Mouse (Mus musculus): ENCODE results near the gene Tmprss12. TPM values are rescaled to one million over a fixed set of nuclear protein-coding genes. Genes with fewer than 3 reads are reported as not detected.

The Tmprss12 gene
- not detected in 2 replicates for polyA plus RNA-seq (2014; fragmentation: Nextera tagmentation; extraction: Ambion mirVana)

DNA sequence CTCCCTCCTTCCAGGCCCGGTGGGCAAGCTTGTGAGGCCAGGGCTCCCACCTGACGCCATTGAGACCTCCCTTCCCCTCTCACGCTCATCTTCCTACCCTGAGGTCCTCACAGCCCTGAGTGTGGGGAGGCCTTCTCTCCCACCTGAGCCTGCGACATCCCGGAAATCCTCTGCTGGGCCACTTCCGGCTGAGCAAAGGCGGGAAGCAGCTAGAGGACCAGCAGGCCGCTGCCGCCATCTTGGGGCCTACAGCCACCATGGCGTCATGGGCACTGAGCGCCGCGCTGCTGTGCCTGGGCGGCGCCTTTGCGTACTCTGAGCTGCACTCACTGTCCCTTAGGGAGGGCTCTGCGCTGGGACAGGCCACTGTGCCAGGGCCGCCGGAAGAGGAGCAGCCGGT is at the start of gene Tmprss12:
Tmprss12 (plus strand) TSS at position 212 of the 400 bp plus-strand sequence.
- H3K27ac ChIP-seq (ENCODE audit: low read depth, low read length): no peak within 1 kb of the TSS
- H3K36me3 ChIP-seq (ENCODE audit: control insufficient read depth, insufficient read depth, low read length): no peaks in the 10 kb centered on the region
- H3K4me1 ChIP-seq (replicated peaks; ENCODE audit: control insufficient read depth, insufficient read depth, low read length): no peaks in the 10 kb centered on the region
- H3K4me3 ChIP-seq (ENCODE audit: low read depth, low read length): no peak within 1 kb of the TSS
- H3K9me3 ChIP-seq (ENCODE audit: control insufficient read depth, low read length): no peaks in the 10 kb centered on the region
- no peak within 1 kb of the TSS for H3K4me2 ChIP-seq (ENCODE audit: low read depth, low read length, severe bottlenecking)
- no peak within 1 kb of the TSS for H3K9ac ChIP-seq (ENCODE audit: low read length)
- 96% methylated on average over 20 of the region's 20 CpGs for WGBS
- H3K27me3 ChIP-seq (ENCODE audit: control insufficient read depth, insufficient read depth, low read length): no peaks in the 10 kb centered on the region
- ATAC-seq (replicated peaks; ENCODE audit: low FRiP score) (no peak), DNase-seq (ENCODE audit: low spot score) (no peak)

DNA sequence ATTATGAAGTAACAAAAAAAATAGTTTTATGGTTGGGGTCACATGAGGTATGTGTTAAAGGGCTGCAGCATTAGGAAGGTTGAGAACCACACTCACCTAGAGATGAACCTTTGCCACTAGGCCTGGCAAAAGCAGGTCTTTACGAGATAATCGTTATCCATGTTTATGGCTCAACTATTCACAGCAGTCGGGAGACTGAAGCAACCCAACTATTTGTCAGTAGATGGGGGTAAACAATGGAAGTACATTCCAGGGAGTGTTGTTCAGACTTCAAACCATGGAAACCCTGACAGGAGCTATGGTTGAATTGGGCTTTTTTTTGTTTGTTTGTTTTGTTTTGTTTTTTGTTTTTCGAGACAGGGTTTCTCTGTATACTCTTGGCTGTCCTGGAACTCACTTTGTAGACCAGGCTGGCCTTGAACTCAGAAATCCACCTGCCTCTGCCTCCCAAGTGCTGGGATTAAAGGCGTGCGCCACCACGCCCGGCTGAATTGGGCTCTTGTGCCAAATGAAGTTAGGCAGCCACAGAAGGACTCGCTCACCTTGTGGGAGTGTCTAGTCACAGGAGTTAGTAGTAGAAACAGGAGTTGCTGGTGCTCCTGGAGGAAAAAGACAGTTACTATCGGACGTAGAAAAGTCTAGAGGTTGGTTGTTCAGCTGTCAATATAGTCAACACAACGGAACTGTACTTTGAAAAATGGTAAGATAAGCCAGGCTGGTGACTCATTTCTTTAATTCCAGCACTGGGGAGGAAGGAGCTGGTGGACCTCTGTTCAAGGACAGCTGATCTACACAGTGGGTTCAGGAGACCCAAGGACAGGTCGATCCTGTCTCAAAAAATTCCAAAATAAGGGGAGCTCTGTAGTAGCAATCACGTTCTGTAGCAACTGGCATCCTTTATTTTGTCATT is 48.8 kb upstream of the Tmprss12 start:
- Histone ChIP-seq H3K9me3 (ENCODE audit: control insufficient read depth, low read length) (no peaks in the 10 kb centered on the region), H3K36me3 (ENCODE audit: control insufficient read depth, insufficient read depth, low read length) (peaks cover 5% of the 10 kb centered on the region; the same call in 1 of the 2 replicates), H3K4me2 (ENCODE audit: low read depth, low read length, severe bottlenecking) (no peak overlapping the region), H3K4me3 (ENCODE audit: low read depth, low read length) (no peak overlapping the region), H3K4me1 (replicated peaks; ENCODE audit: control insufficient read depth, insufficient read depth, low read length) (peaks cover 7% of the 10 kb centered on the region; the same call in 1 of the 2 replicates), H3K27me3 (ENCODE audit: control insufficient read depth, insufficient read depth, low read length) (no peaks in the 10 kb centered on the region), H3K9ac (ENCODE audit: low read length) (no peak overlapping the region), H3K27ac (ENCODE audit: low read depth, low read length) (no peak overlapping the region)
- ATAC-seq (replicated peaks; ENCODE audit: low FRiP score): no peak
- 91% methylated on average over 14 of the region's 14 CpGs for WGBS
- DNase-seq (ENCODE audit: low spot score): no peak

DNA sequence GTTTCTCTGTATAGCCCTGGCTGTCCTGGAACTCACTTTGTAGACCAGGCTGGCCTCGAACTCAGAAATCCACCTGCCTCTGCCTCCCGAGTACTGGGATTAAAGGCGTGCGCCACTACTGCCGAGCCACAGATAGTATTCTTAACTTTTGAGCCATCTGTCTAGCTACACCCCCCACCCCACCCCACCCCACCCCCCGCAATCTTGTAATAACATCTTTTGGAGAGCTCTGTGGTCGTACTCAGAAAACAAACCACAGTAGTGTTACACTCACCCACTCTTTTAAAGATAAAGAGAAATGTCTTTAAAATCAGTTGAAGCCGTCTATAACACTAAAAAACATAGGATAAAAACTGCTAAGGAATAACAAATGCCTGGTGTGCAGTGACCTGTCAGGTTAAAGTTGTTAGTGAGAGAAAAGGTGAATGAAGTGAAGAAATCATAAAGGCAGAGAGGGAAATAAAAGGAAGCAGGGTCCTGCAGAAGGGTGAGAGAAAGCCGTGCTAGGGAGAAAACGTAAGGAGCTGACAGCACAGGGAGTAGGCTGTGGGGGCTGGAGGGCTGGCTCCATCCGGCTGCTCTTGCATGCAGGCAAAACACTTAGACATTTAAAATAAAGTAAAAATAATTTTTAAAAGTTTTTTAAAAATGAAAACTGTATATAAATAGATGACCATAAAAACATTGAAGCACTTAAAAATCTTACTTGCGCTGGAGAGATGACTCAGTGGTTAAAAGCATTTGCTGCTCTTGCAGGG is 45.2 kb upstream of the Tmprss12 start:
- no peaks in the 10 kb centered on the region for H3K9me3 ChIP-seq (ENCODE audit: control insufficient read depth, low read length)
- no peak overlapping the region for H3K4me3 ChIP-seq (ENCODE audit: low read depth, low read length)
- WGBS: 89% methylated on average over 12 of the region's 12 CpGs
- H3K36me3 ChIP-seq (ENCODE audit: control insufficient read depth, insufficient read depth, low read length): peaks cover 5% of the 10 kb centered on the region; the same call in 1 of the 2 replicates
- no peaks in the 10 kb centered on the region for H3K27me3 ChIP-seq (ENCODE audit: control insufficient read depth, insufficient read depth, low read length)
- no peak overlapping the region for H3K27ac ChIP-seq (ENCODE audit: low read depth, low read length)
- H3K4me2 ChIP-seq (ENCODE audit: low read depth, low read length, severe bottlenecking): no peak overlapping the region
- 0 out of 2 replicates have a peak, but pooled peaks cover 1% of the 10 kb centered on the region for H3K4me1 ChIP-seq (replicated peaks; ENCODE audit: control insufficient read depth, insufficient read depth, low read length)
- ATAC-seq (replicated peaks; ENCODE audit: low FRiP score) (no peak), DNase-seq (ENCODE audit: low spot score) (no peak)
- no peak overlapping the region for H3K9ac ChIP-seq (ENCODE audit: low read length)

DNA sequence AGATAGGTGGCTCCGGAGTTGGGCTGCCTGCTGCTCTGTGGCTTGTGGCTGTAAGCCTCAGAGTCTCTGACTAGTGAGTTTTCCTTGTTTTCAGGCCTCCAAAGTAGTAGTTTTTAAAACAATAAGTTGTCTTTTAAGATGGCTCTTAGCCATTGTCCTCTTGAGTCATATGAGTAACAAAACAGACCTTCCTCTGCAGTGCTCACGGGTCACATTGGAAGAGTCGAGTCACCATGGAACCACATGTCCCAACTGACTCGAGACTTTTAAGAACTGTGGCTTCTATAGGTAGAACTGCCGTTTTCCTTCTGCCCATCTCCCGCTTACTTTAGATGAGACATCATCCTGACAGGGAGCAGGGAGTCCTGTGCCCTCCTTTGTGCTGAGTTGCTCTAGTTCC is 43.7 kb upstream of the Tmprss12 start:
- WGBS: 91% methylated on average over 6 of the region's 6 CpGs
- Histone ChIP-seq H3K4me2 (ENCODE audit: low read depth, low read length, severe bottlenecking) (no peak overlapping the region), H3K9ac (ENCODE audit: low read length) (no peak overlapping the region), H3K36me3 (ENCODE audit: control insufficient read depth, insufficient read depth, low read length) (peaks cover 5% of the 10 kb centered on the region; the same call in 1 of the 2 replicates), H3K27ac (ENCODE audit: low read depth, low read length) (no peak overlapping the region), H3K4me3 (ENCODE audit: low read depth, low read length) (no peak overlapping the region), H3K9me3 (ENCODE audit: control insufficient read depth, low read length) (no peaks in the 10 kb centered on the region), H3K4me1 (replicated peaks; ENCODE audit: control insufficient read depth, insufficient read depth, low read length) (no peaks in the 10 kb centered on the region), H3K27me3 (ENCODE audit: control insufficient read depth, insufficient read depth, low read length) (no peaks in the 10 kb centered on the region)
- ATAC-seq (replicated peaks; ENCODE audit: low FRiP score) (no peak), DNase-seq (ENCODE audit: low spot score) (no peak)

DNA sequence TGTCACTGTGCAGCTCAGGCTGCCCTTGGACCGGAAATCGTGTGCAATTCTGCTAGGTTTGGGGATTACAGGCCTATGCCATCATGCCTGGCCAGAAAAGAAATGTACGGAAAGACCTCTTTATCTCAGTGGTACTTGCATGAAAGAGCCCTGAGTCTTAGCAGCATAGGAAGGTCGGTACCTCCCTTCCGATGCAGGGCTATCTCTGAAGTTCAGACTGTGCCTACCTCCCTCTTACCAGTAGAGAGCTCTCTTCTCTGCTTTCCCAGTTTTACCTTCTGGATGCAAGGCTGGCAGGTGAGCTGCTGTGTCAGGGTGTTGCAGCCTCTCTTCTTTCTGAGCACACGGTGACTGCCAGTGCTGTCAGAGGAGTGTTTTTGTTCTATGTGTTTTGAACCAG is 38.9 kb upstream of the Tmprss12 start:
- no peaks in the 10 kb centered on the region; the same call in 1 of the 2 replicates for H3K36me3 ChIP-seq (ENCODE audit: control insufficient read depth, insufficient read depth, low read length)
- ATAC-seq (replicated peaks; ENCODE audit: low FRiP score): no peak

DNA sequence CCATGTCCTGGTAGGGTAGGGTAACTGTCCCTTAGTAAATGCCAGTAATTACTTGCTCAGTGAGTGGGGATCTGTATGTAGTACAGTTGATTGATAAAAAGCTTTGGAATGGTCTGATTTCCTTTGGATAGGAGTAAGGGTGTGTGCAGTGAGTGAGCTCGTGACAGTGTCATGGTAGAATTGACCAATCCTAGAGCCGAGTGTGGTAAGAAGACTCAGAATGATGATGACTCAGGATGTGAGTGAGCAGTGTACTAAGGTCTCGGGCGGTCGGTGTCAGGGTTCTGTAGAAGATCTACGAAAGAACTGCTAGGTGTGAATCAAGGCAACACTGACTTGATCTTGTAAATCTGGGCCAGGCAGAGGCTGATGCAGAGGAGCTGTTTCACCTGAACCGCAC is 34.7 kb upstream of the Tmprss12 start:
- DNase-seq (ENCODE audit: low spot score) (no peak), ATAC-seq (replicated peaks; ENCODE audit: low FRiP score) (no peak)
- Histone ChIP-seq H3K4me3 (ENCODE audit: low read depth, low read length) (no peak overlapping the region), H3K9me3 (ENCODE audit: control insufficient read depth, low read length) (no peaks in the 10 kb centered on the region), H3K27me3 (ENCODE audit: control insufficient read depth, insufficient read depth, low read length) (no peaks in the 10 kb centered on the region), H3K9ac (ENCODE audit: low read length) (no peak overlapping the region), H3K27ac (ENCODE audit: low read depth, low read length) (no peak overlapping the region), H3K4me2 (ENCODE audit: low read depth, low read length, severe bottlenecking) (no peak overlapping the region), H3K4me1 (replicated peaks; ENCODE audit: control insufficient read depth, insufficient read depth, low read length) (no peaks in the 10 kb centered on the region), H3K36me3 (ENCODE audit: control insufficient read depth, insufficient read depth, low read length) (peaks cover 3% of the 10 kb centered on the region; the same call in 1 of the 2 replicates)
- WGBS: 97% methylated on average over 7 of the region's 7 CpGs

More for the DNA sequence above, 38.9 kb upstream of the Tmprss12 start:
- H3K9me3 ChIP-seq (ENCODE audit: control insufficient read depth, low read length): no peaks in the 10 kb centered on the region
- no peaks in the 10 kb centered on the region for H3K4me1 ChIP-seq (replicated peaks; ENCODE audit: control insufficient read depth, insufficient read depth, low read length)
- H3K27me3 ChIP-seq (ENCODE audit: control insufficient read depth, insufficient read depth, low read length): no peaks in the 10 kb centered on the region
- DNase-seq (ENCODE audit: low spot score): no peak
- no peak overlapping the region for H3K27ac ChIP-seq (ENCODE audit: low read depth, low read length)
- WGBS: 95% methylated on average over 6 of the region's 6 CpGs
- H3K4me2 ChIP-seq (ENCODE audit: low read depth, low read length, severe bottlenecking): no peak overlapping the region
- H3K9ac ChIP-seq (ENCODE audit: low read length): no peak overlapping the region
- H3K4me3 ChIP-seq (ENCODE audit: low read depth, low read length): no peak overlapping the region

DNA sequence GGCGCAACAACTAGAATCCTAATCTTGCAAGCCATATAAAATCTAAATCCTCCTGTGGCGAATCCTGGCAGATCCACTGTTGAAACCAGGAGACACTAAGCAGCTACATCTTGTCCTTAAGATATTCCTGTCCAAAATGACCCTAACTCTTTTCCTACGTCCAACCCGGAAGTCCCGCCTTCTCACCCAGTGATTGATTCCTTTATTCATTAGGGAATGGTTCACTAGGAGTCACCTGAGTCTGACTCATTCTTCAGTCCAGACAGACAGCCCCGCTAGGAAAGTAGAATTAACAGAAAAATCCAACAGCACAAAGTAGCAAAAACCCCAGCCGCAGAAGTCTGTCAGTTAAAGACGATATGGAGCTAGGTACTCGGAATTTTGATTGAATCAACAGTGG is 33.3 kb upstream of the Tmprss12 start:
- no peak for ATAC-seq (replicated peaks; ENCODE audit: low FRiP score)
- Histone ChIP-seq H3K4me2 (ENCODE audit: low read depth, low read length, severe bottlenecking) (no peak overlapping the region), H3K9ac (ENCODE audit: low read length) (no peak overlapping the region), H3K27ac (ENCODE audit: low read depth, low read length) (no peak overlapping the region), H3K9me3 (ENCODE audit: control insufficient read depth, low read length) (no peaks in the 10 kb centered on the region), H3K4me1 (replicated peaks; ENCODE audit: control insufficient read depth, insufficient read depth, low read length) (no peaks in the 10 kb centered on the region), H3K36me3 (ENCODE audit: control insufficient read depth, insufficient read depth, low read length) (peaks cover 3% of the 10 kb centered on the region; the same call in 1 of the 2 replicates), H3K4me3 (ENCODE audit: low read depth, low read length) (no peak overlapping the region), H3K27me3 (ENCODE audit: control insufficient read depth, insufficient read depth, low read length) (no peaks in the 10 kb centered on the region)
- 95% methylated on average over 9 of the region's 9 CpGs for WGBS
- no peak for DNase-seq (ENCODE audit: low spot score)

DNA sequence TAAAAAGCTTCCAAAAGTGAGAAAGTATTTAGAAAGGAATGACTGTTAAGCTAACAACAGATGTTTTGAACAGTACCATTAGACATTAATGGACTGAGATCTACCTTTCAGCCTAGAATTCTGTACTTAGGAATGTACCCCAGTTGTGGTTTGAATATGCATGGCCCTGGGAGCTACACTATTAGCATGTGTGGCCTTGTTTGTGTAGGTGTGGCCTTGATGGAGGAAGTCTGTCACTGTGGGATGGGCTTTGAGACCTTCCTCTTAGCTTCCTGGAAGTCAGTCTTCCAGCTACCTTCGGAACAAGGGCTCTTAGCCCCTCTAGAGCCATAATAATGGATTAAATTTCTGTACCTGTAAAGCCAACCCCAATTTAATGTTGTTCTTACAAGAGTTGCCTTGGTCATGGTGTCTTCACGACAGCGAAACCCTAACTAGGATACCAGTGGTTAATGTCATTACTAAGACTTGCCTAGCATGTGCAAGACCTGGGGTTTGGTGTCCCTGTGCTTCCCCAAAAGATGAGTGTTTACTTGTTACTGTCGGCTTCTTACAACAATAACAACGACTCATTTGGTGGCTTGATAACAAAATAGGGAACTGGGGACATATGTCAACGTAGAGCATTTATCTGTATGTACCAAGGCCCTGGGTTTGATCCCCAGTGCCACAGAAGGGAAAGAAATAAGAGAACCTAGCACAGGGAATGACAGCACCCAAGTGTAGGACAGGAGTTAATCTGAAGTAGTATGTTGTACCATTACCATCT is 31.8 kb upstream of the Tmprss12 start:
- ATAC-seq (replicated peaks; ENCODE audit: low FRiP score) (no peak), DNase-seq (ENCODE audit: low spot score) (no peak)
- Histone ChIP-seq H3K36me3 (ENCODE audit: control insufficient read depth, insufficient read depth, low read length) (peaks cover 11% of the 10 kb centered on the region; the same call in 1 of the 2 replicates), H3K4me2 (ENCODE audit: low read depth, low read length, severe bottlenecking) (no peak overlapping the region), H3K4me3 (ENCODE audit: low read depth, low read length) (no peak overlapping the region), H3K9ac (ENCODE audit: low read length) (no peak overlapping the region), H3K27me3 (ENCODE audit: control insufficient read depth, insufficient read depth, low read length) (no peaks in the 10 kb centered on the region), H3K4me1 (replicated peaks; ENCODE audit: control insufficient read depth, insufficient read depth, low read length) (no peaks in the 10 kb centered on the region), H3K9me3 (ENCODE audit: control insufficient read depth, low read length) (no peaks in the 10 kb centered on the region), H3K27ac (ENCODE audit: low read depth, low read length) (no peak overlapping the region)
- WGBS: 95% methylated on average over 6 of the region's 6 CpGs
